8 mouse cellular contexts compared by ENCODE assay signal in genomic region chr19:5725767-5726515, GRCm38 (mm10). TPM values are rescaled to one million over a fixed set of nuclear protein-coding genes. Genes with fewer than 3 reads are reported as not detected.
DNase-seq lines count a peak whose midpoint lies in the region; ATAC-seq lines count a peak whose summit lies in the region.

Gene Ehbp1l1, minus strand, starts transcription at chr19:5726317.

- peaks cover 8% of the 10 kb centered on the region for H3K36me3 ChIP-seq in embryonic facial prominence, embryonic 11.5 days (replicated peaks; ENCODE audit: control insufficient read depth, insufficient read depth, low read depth, low read length)
- peaks cover 41% of the 10 kb centered on the region for H3K36me3 ChIP-seq in heart, embryonic 10.5 days
- H3K36me3 ChIP-seq in kidney, embryonic 14.5 days (ENCODE audit: control insufficient read depth, insufficient read depth, low read length), result peaks cover 24% of the 10 kb centered on the region
- peaks cover 44% of the 10 kb centered on the region for H3K36me3 ChIP-seq in liver, embryonic 15.5 days (replicated peaks)
- peaks cover 47% of the 10 kb centered on the region for H3K36me3 ChIP-seq in neural tube, embryonic 13.5 days

- peaks cover 9% of the 10 kb centered on the region for H3K4me1 ChIP-seq in embryonic facial prominence, embryonic 11.5 days (ENCODE audit: control insufficient read depth, insufficient read depth, low read length)
- peaks cover 73% of the 10 kb centered on the region for H3K4me1 ChIP-seq in heart, embryonic 10.5 days
- H3K4me1 ChIP-seq in kidney, embryonic 14.5 days (ENCODE audit: control insufficient read depth, insufficient read depth, low read length), result peaks cover 45% of the 10 kb centered on the region
- H3K4me1 ChIP-seq in liver, embryonic 15.5 days (replicated peaks), result peaks cover 86% of the 10 kb centered on the region
- H3K4me1 ChIP-seq in neural tube, embryonic 13.5 days (replicated peaks), result peaks cover 66% of the 10 kb centered on the region

- H3K9me3 ChIP-seq in embryonic facial prominence, embryonic 11.5 days (replicated peaks; ENCODE audit: control insufficient read depth, low read length), result no peaks in the 10 kb centered on the region
- no peaks in the 10 kb centered on the region for H3K9me3 ChIP-seq in heart, embryonic 10.5 days
- H3K9me3 ChIP-seq in kidney, embryonic 14.5 days (ENCODE audit: control insufficient read depth, low read length), result no peaks in the 10 kb centered on the region
- no peaks in the 10 kb centered on the region for H3K9me3 ChIP-seq in liver, embryonic 15.5 days (replicated peaks)
- H3K9me3 ChIP-seq in neural tube, embryonic 13.5 days, result no peaks in the 10 kb centered on the region

- peak within 1 kb of the TSS; percentile 53 for H3K9ac ChIP-seq in embryonic facial prominence, embryonic 11.5 days (replicated peaks; ENCODE audit: low read length)
- peak within 1 kb of the TSS; percentile 61 for H3K9ac ChIP-seq in kidney, embryonic 14.5 days (ENCODE audit: low read depth, low read length)
- H3K9ac ChIP-seq in liver, embryonic 15.5 days, result peak within 1 kb of the TSS; percentile 98
- peak within 1 kb of the TSS; percentile 100 for H3K9ac ChIP-seq in neural tube, embryonic 13.5 days

- DNase-seq in retina, postnatal 1 day, result peak; percentile 51
- DNase-seq in retina, embryonic 14.5 days (ENCODE audit: low spot score), result no peak
- peak; percentile 59 for DNase-seq in embryonic facial prominence, embryonic 11.5 days (ENCODE audit: low spot score)
- DNase-seq in heart, embryonic 10.5 days (ENCODE audit: low spot score), result peak; percentile 89
- DNase-seq in urinary bladder, postnatal 36 days (ENCODE audit: low spot score in 2 of 2), result peak; percentile 62 to 73

- 11% methylated on average over 49 of the region's 49 CpGs for WGBS in embryonic facial prominence, embryonic 11.5 days
- 5% methylated on average over 49 of the region's 49 CpGs for WGBS in heart, embryonic 10.5 days
- 11% methylated on average over 48 of the region's 49 CpGs for WGBS in kidney, embryonic 14.5 days
- 2% methylated on average over 49 of the region's 49 CpGs for WGBS in liver, embryonic 15.5 days (ENCODE audit: insufficient replicate concordance)
- 13% methylated on average over 49 of the region's 49 CpGs for WGBS in neural tube, embryonic 13.5 days

- no peak within 1 kb of the TSS for H3K27ac ChIP-seq in embryonic facial prominence, embryonic 11.5 days (replicated peaks; ENCODE audit: low read depth, low read length)
- H3K27ac ChIP-seq in heart, embryonic 10.5 days, result peak within 1 kb of the TSS; percentile 91
- peak within 1 kb of the TSS; percentile 73 for H3K27ac ChIP-seq in kidney, embryonic 14.5 days (ENCODE audit: low read depth, low read length)
- peak within 1 kb of the TSS; percentile 98 for H3K27ac ChIP-seq in liver, embryonic 15.5 days (replicated peaks)
- H3K27ac ChIP-seq in neural tube, embryonic 13.5 days (replicated peaks), result peak within 1 kb of the TSS; percentile 28; the same call in 1 of the 2 replicates

- peak within 1 kb of the TSS; percentile 93 for H3K4me2 ChIP-seq in embryonic facial prominence, embryonic 11.5 days (ENCODE audit: low read depth, low read length)
- peak within 1 kb of the TSS; percentile 91 for H3K4me2 ChIP-seq in kidney, embryonic 14.5 days (replicated peaks; ENCODE audit: low read depth, low read length)
- peak within 1 kb of the TSS; percentile 96 for H3K4me2 ChIP-seq in liver, embryonic 15.5 days
- peak within 1 kb of the TSS; percentile 99 for H3K4me2 ChIP-seq in neural tube, embryonic 13.5 days

- H3K4me3 ChIP-seq in embryonic facial prominence, embryonic 11.5 days (ENCODE audit: low read depth, low read length), result peak within 1 kb of the TSS; percentile 31
- H3K4me3 ChIP-seq in heart, embryonic 10.5 days, result peak within 1 kb of the TSS; percentile 97
- peak within 1 kb of the TSS; percentile 37 for H3K4me3 ChIP-seq in kidney, embryonic 14.5 days (ENCODE audit: low read length)
- peak within 1 kb of the TSS; percentile 94 for H3K4me3 ChIP-seq in liver, embryonic 15.5 days (replicated peaks)
- H3K4me3 ChIP-seq in neural tube, embryonic 13.5 days, result peak within 1 kb of the TSS; percentile 98

- no peaks in the 10 kb centered on the region for H3K27me3 ChIP-seq in embryonic facial prominence, embryonic 11.5 days (ENCODE audit: control insufficient read depth, insufficient read depth, low read length)
- H3K27me3 ChIP-seq in heart, embryonic 10.5 days (ENCODE audit: insufficient read depth, poor library complexity, severe bottlenecking), result no peaks in the 10 kb centered on the region
- no peaks in the 10 kb centered on the region for H3K27me3 ChIP-seq in kidney, embryonic 14.5 days (ENCODE audit: control insufficient read depth, insufficient read depth, low read length)
- no peaks in the 10 kb centered on the region for H3K27me3 ChIP-seq in liver, embryonic 15.5 days
- no peaks in the 10 kb centered on the region for H3K27me3 ChIP-seq in neural tube, embryonic 13.5 days

- ATAC-seq in embryonic facial prominence, embryonic 11.5 days (replicated peaks; ENCODE audit: insufficient number of reproducible peaks, low FRiP score, low TSS enrichment, low read depth), result no peak
- ATAC-seq in kidney, embryonic 14.5 days (ENCODE audit: low FRiP score, low TSS enrichment), result 0 out of 2 replicates have a peak, but pooled peaks have one; percentile 6
- ATAC-seq in liver, embryonic 15.5 days (ENCODE audit: insufficient read depth), result peak; percentile 27
- ATAC-seq in neural tube, embryonic 13.5 days (ENCODE audit: low read depth), result no peak

RNA-seq across cellular contexts. Expression of gene Ehbp1l1, which starts in this region (rescaled TPM):
- 4.5 and 5.5 TPM in 2 replicates for polyA plus RNA-seq in embryonic facial prominence, embryonic 11.5 days (2014; fragmentation: Nextera tagmentation; extraction: Ambion mirVana)
- polyA plus RNA-seq in heart, embryonic 10.5 days (2016; fragmentation: Nextera tagmentation; extraction: Ambion mirVana), result 69.0 and 130 TPM in 2 replicates
- polyA plus RNA-seq in kidney, embryonic 14.5 days (2014; fragmentation: Nextera tagmentation; extraction: Ambion mirVana), result 8.8 and 11.5 TPM in 2 replicates
- 110 and 121 TPM in 2 replicates for polyA plus RNA-seq in liver, embryonic 15.5 days (2015; fragmentation: Nextera tagmentation; extraction: Ambion mirVana)
- polyA plus RNA-seq in neural tube, embryonic 13.5 days (2015; fragmentation: Nextera tagmentation; extraction: Ambion mirVana), result 8.3 and 9.6 TPM in 2 replicates

Comparison
In these comparisons a context has a peak if more than half of its experiments do, and no peak if none do; other contexts are left out.
1. ATAC-seq: peak in kidney, embryonic 14.5 days (single experiment) and liver, embryonic 15.5 days (single experiment); none in embryonic facial prominence, embryonic 11.5 days (single experiment) and neural tube, embryonic 13.5 days (single experiment).
2. H3K4me3 ChIP-seq: peak in every context shown above with its lines; median percentile 98 in neural tube, embryonic 13.5 days; 97 in heart, embryonic 10.5 days; 94 in liver, embryonic 15.5 days; 37 in kidney, embryonic 14.5 days; 31 in embryonic facial prominence, embryonic 11.5 days.
3. Peak in every context shown above with its lines, with median percentiles within 50 percentile points of each other: H3K4me2 ChIP-seq and H3K9ac ChIP-seq.